Mouse (Mus musculus) forebrain, embryonic 10.5 days (tissue): ENCODE data around the gene Plekha5. TPM values are rescaled to one million over a fixed set of nuclear protein-coding genes. Genes with fewer than 3 reads are reported as not detected.
A peak's percentile ranks its signal among the peaks of the same experiment; 100 is the strongest.

Experiments used
- DNase-seq: peaks from one replicate; pipeline ENCODE4 v3.0.0-alpha.2; 2017; ENCODE audit warnings: low spot score; ENCODE audit errors: extremely low spot score
- H3K27ac ChIP-seq: fragments of 300-500 bp; sonication (generic); 2 replicates; pipeline ENCODE4 v1.5.1; 2016; ENCODE audit warnings: mild to moderate bottlenecking
- H3K27me3 ChIP-seq: fragments of 300-500 bp; sonication (generic); 2 replicates; pipeline ENCODE4 v1.6.1; 2016; ENCODE audit warnings: mild to moderate bottlenecking; ENCODE audit not compliant: poor library complexity, severe bottlenecking
- H3K36me3 ChIP-seq: fragments of 300-500 bp; sonication (generic); replicated peaks from 2 replicates; pipeline ENCODE4 v1.6.1; 2016; ENCODE audit warnings: mild to moderate bottlenecking, moderate library complexity
- H3K4me1 ChIP-seq: fragments of 300-500 bp; sonication (generic); 2 replicates; pipeline ENCODE4 v1.6.1; 2016
- H3K4me3 ChIP-seq: fragments of 300-500 bp; sonication (generic); 2 replicates; pipeline ENCODE4 v1.5.1; 2016; ENCODE audit warnings: mild to moderate bottlenecking, moderate library complexity
- H3K9me3 ChIP-seq: fragments of 300-500 bp; sonication (generic); 2 replicates; pipeline ENCODE4 v1.6.1; 2016; ENCODE audit warnings: mild to moderate bottlenecking, moderate library complexity
- WGBS: fragments of 180-500 bp; shearing (Covaris S2); methylation state at CpG from one replicate; pipeline ENCODE4 v1.1.7; 2016; 5-methylcytosine and 5-hydroxymethylcytosine counted together
- polyA plus RNA-seq: library from polyadenylated mRNA; unstranded; fragments of >200 nt; fragmentation: Nextera tagmentation; extraction: Ambion mirVana; gene quantifications from 2 replicates; pipeline ENCODE4 v1.2.1, GENCODE M21; 2016

Plekha5 gene
- polyA plus RNA-seq, 1 experiment from 2014 or later, result 46.0 TPM

DNA sequence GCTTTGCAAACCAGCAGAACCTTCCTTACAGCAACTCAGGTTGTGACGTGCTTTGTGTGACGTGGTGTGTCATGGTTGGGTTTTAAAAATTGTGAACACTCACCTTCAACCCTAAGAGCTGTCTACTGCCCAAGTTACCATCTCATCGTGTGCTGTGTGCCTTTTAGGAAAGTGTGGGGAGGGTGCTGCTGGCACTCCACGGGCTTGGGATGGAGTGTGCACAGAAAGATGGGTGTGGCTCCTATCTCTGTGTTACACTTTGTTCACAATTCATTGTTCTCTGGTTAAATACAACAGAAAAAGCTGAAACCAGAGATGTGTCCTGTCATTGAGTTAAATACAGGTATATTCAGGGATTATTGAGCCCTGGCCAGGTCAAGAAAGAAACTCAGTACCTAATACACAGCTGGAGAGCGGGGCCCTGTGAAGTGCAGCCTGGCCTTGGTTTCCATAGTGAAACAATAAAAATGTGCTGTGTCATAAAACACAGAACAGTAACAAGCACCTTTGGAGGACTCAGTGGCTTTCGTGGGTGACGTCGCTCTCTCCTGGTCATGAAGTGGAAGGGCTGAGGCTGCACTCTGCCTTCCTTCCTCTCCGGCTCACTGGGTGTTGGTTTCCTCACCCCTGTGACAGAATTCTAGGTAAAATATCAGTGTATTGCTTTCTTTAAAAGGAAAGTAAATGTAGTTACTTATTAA is 42.2 kb downstream of the Plekha5 start:
- WGBS, result 90% methylated on average over 9 of the region's 9 CpGs
- peaks cover 26% of the 10 kb centered on the region for H3K36me3 ChIP-seq
- no peak for DNase-seq
- no peak overlapping the region for H3K4me3 ChIP-seq
- peaks cover 8% of the 10 kb centered on the region; the same call in 1 of the 2 replicates for H3K4me1 ChIP-seq
- no peaks in the 10 kb centered on the region for H3K9me3 ChIP-seq
- H3K27me3 ChIP-seq, result no peaks in the 10 kb centered on the region
- H3K27ac ChIP-seq, result no peak overlapping the region

DNA sequence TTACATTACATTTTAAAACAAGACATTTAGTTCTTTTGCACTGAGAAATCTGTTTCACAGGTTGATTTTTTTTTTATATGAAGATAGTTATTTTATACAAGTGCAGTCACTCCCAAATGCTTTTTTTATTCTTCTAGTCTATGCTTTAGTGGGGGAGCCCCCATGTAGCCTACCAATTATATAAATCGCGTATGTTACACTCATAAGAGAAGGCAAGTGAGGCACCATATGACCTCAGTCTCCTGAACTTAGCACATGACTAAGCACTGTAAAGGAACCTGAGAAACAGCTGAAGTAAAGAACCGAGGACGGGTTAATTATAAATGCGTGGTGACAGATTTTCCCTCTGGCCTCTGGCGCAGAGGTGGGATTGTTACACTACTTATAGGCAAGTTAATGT is 43.0 kb downstream of the Plekha5 start:
- no peaks in the 10 kb centered on the region for H3K27me3 ChIP-seq
- peaks cover 8% of the 10 kb centered on the region; the same call in 1 of the 2 replicates for H3K4me1 ChIP-seq
- H3K27ac ChIP-seq, result no peak overlapping the region
- WGBS, result 94% methylated on average over 6 of the region's 6 CpGs
- no peaks in the 10 kb centered on the region for H3K9me3 ChIP-seq
- DNase-seq, result no peak
- H3K36me3 ChIP-seq, result peaks cover 20% of the 10 kb centered on the region
- H3K4me3 ChIP-seq, result no peak overlapping the region

- Histone ChIP-seq H3K27me3 (no peaks in the 10 kb centered on the region), H3K4me1 (peaks cover 8% of the 10 kb centered on the region; the same call in 1 of the 2 replicates), H3K27ac (no peak overlapping the region), H3K9me3 (no peaks in the 10 kb centered on the region), H3K36me3 (peaks cover 15% of the 10 kb centered on the region), H3K4me3 (no peak overlapping the region)
- 97% methylated on average over 12 of the region's 12 CpGs for WGBS
- DNase-seq, result no peak
Observed at GRCm38 (mm10) chr6:140467851-140468250, 44.0 kb downstream of the Plekha5 start.

DNA sequence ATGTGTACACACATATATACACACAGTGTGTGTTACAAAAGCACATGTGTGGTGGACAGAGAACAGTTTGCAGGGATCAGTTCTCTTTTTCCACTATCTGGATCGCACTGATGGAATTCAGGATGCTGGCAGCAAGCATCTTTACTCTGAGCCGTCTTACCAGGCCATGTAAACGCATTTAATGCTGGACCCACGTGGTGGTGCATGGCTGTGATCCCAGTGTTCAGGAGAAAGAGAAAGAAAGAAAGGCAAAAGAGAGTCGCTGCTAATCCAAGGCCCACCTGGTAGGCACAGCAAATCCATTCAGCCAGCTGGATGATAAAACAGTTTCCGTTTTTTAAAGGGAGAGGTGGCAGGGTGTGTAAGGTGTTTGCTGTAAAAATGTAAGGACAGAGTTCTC is 45.9 kb downstream of the Plekha5 start:
- 86% methylated on average over 6 of the region's 6 CpGs for WGBS
- Histone ChIP-seq H3K4me3 (no peak overlapping the region), H3K4me1 (peaks cover 8% of the 10 kb centered on the region; the same call in 1 of the 2 replicates), H3K27me3 (no peaks in the 10 kb centered on the region), H3K36me3 (peaks cover 11% of the 10 kb centered on the region), H3K27ac (no peak overlapping the region), H3K9me3 (no peaks in the 10 kb centered on the region)
- DNase-seq, result no peak

GRCm38 (mm10) chr6:140471751-140472150 is 47.9 kb downstream of the Plekha5 start:
- Histone ChIP-seq H3K4me1 (no peaks in the 10 kb centered on the region), H3K36me3 (peaks cover 9% of the 10 kb centered on the region), H3K4me3 (no peak overlapping the region), H3K9me3 (no peaks in the 10 kb centered on the region), H3K27ac (no peak overlapping the region), H3K27me3 (no peaks in the 10 kb centered on the region)
- WGBS, result 89% methylated on average over 5 of the region's 5 CpGs
- no peak for DNase-seq

- Histone ChIP-seq H3K9me3 (no peaks in the 10 kb centered on the region), H3K4me1 (0 out of 2 replicates have a peak, but pooled peaks cover 3% of the 10 kb centered on the region), H3K27ac (no peak overlapping the region), H3K27me3 (no peaks in the 10 kb centered on the region), H3K4me3 (no peak overlapping the region), H3K36me3 (peaks cover 9% of the 10 kb centered on the region)
- DNase-seq, result peak; percentile 28
- 66% methylated on average over 4 of the region's 4 CpGs for WGBS
Observed at GRCm38 (mm10) chr6:140472345-140472744, 48.5 kb downstream of the Plekha5 start.

DNA sequence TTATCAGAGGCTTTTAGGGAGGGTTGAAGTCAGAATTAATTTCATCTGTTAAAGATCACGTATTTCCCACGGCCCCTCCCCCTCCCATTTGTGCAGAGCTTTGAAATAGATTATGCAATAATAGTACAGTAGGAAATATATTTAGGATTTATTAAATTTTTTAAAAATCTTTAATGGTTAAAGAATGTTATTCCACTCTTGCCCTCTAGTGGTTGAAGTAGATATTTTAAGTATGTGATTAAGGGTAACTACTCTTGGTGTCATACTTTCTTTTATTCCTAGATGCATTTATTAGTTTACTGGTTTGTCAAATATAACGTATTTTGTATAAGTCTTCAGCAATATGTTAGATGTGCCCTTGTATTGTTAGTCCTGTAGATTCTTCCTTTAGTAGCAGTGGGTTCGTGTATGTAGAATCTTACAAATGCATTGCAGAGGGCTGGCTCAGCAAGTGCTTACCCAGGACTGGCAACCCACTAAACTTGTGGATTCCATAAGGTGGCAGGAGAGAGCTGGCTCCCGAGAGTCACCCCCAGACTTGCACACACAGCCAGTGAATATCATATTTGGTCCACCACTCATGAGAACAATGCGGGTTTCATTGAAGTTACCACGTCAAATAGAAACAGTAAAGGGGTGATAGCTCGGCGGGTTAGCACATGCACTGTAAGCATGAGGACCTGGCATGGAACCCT is 51.7 kb downstream of the Plekha5 start:
- 91% methylated on average over 9 of the region's 9 CpGs for WGBS
- Histone ChIP-seq H3K9me3 (no peaks in the 10 kb centered on the region), H3K4me1 (0 out of 2 replicates have a peak, but pooled peaks cover 3% of the 10 kb centered on the region), H3K36me3 (no peaks in the 10 kb centered on the region; the same call in 1 of the 2 replicates), H3K27me3 (no peaks in the 10 kb centered on the region), H3K27ac (no peak overlapping the region), H3K4me3 (no peak overlapping the region)
- DNase-seq, result no peak

- Histone ChIP-seq H3K27ac (no peak overlapping the region), H3K36me3 (no peaks in the 10 kb centered on the region), H3K4me1 (0 out of 2 replicates have a peak, but pooled peaks cover 7% of the 10 kb centered on the region), H3K9me3 (no peaks in the 10 kb centered on the region), H3K27me3 (no peaks in the 10 kb centered on the region), H3K4me3 (no peak overlapping the region)
- 83% methylated on average over 2 of the region's 2 CpGs for WGBS
- no peak for DNase-seq
Observed at GRCm38 (mm10) chr6:140476981-140477380, 53.1 kb downstream of the Plekha5 start.

DNA sequence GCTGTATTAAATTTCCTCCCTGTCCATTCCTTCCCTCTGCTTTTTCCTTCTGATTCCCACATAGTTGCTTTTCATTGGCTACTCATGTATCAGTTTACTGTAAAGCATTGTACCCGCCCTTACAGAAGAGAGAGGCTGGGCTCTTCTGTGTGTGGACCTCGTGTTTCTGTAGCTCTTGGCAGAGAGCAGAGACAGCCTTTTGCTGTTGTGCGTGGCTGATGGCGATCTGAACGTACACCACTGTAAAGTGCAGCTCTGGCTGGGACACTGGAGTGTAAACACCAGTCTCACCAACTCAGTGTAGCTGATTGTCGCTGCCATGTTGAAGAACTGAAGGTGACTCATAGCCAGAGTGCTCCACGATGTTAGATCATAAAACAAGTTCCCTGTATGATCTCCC is 54.2 kb downstream of the Plekha5 start:
- H3K27ac ChIP-seq, result no peak overlapping the region
- DNase-seq, result no peak
- H3K9me3 ChIP-seq, result no peaks in the 10 kb centered on the region
- no peak overlapping the region for H3K4me3 ChIP-seq
- 91% methylated on average over 7 of the region's 7 CpGs for WGBS
- H3K36me3 ChIP-seq, result no peaks in the 10 kb centered on the region
- H3K4me1 ChIP-seq, result 0 out of 2 replicates have a peak, but pooled peaks cover 9% of the 10 kb centered on the region
- no peaks in the 10 kb centered on the region for H3K27me3 ChIP-seq

- Histone ChIP-seq H3K4me3 (no peak overlapping the region), H3K9me3 (no peaks in the 10 kb centered on the region), H3K27ac (no peak overlapping the region), H3K27me3 (no peaks in the 10 kb centered on the region), H3K4me1 (0 out of 2 replicates have a peak, but pooled peaks cover 9% of the 10 kb centered on the region), H3K36me3 (peaks cover 2% of the 10 kb centered on the region)
- DNase-seq, result no peak
- WGBS, result 91% methylated on average over 5 of the region's 5 CpGs
Observed at GRCm38 (mm10) chr6:140478943-140479342, 55.1 kb downstream of the Plekha5 start.

DNA sequence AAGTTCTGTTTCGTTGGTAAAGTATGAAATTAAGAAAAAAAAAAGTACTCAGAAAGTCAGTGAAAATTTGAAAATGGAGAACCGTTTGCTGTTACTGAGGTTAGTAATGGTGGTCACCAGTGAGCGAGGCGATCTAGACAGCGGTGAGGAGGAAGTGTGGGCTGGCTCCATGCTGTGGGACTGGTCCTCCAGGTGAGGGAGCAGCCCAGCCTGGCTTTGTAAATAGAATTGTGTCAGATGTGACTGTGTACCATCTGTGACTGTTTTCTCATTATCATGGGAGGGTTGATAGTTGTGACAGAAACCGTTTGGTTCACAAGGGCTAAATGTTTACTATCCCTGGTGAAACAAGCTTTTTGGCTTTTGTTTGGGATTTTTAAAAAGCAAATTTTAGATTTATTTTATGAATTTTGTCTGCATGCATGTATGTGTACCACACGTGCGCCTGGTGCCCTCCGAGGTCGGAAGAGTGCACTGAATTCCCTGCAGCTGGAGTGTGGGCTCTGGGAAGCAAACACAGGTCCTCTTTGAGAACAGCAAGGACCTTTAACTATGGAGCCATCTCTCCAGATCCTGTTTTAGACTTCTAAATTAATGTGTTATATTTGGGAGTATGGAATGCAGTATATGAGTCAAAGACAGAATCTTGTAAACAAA is 56.7 kb downstream of the Plekha5 start:
- no peak for DNase-seq
- H3K4me3 ChIP-seq, result no peak overlapping the region
- 0 out of 2 replicates have a peak, but pooled peaks cover 9% of the 10 kb centered on the region for H3K4me1 ChIP-seq
- peaks cover 8% of the 10 kb centered on the region for H3K36me3 ChIP-seq
- 93% methylated on average over 10 of the region's 10 CpGs for whole genome bisulfite sequencing
- no peaks in the 10 kb centered on the region for H3K9me3 ChIP-seq
- H3K27ac ChIP-seq, result no peak overlapping the region
- no peaks in the 10 kb centered on the region for H3K27me3 ChIP-seq

GRCm38 (mm10) chr6:140481701-140482460 is 58.0 kb downstream of the Plekha5 start:
- Histone ChIP-seq H3K27ac (no peak overlapping the region), H3K36me3 (peaks cover 8% of the 10 kb centered on the region), H3K27me3 (no peaks in the 10 kb centered on the region), H3K4me1 (0 out of 2 replicates have a peak, but pooled peaks cover 9% of the 10 kb centered on the region), H3K9me3 (no peaks in the 10 kb centered on the region), H3K4me3 (no peak overlapping the region)
- 80% methylated on average over 7 of the region's 7 CpGs for WGBS
- no peak for DNase-seq
